Mouse (Mus musculus) C2C12 (cell line): ENCODE results near the gene Nos2.

Experiments
- CEBPB ChIP-seq: IDR thresholded peaks from one replicate; pipeline ENCODE4 v1.6.1; 2011; ENCODE audit warnings: low read depth, mild to moderate bottlenecking, control low read depth, moderate library complexity
- CTCF ChIP-seq: IDR thresholded peaks from one replicate; pipeline ENCODE4 v1.5.1; 2011; ENCODE audit not compliant: control insufficient read depth, insufficient read depth, insufficient read length
- MAX ChIP-seq: IDR thresholded peaks from one replicate; pipeline ENCODE4 v1.6.1; 2011; ENCODE audit warnings: mild to moderate bottlenecking, control low read depth
- MYOD1 ChIP-seq: IDR thresholded peaks from one replicate; pipeline ENCODE4 v1.6.1; 2011; ENCODE audit warnings: low read depth; ENCODE audit not compliant: control insufficient read depth, insufficient read length
- USF1 ChIP-seq: IDR thresholded peaks from one replicate; pipeline ENCODE4 v1.6.1; 2011; ENCODE audit warnings: low read depth, mild to moderate bottlenecking, control low read depth, moderate library complexity

- TF ChIP-seq CTCF (no peak), USF1 (no peak), CEBPB (no peak), MAX (no peak), MYOD1 (no peak)
Observed at GRCm38 (mm10) chr11:78879727-78880126, 40.9 kb upstream of the Nos2 start.
